10 mouse cellular contexts compared by ENCODE assay signal in genomic region chr2:157338663-157339062, GRCm38 (mm10). TPM values are rescaled to one million over a fixed set of nuclear protein-coding genes. Genes with fewer than 3 reads are reported as not detected.
DNase-seq lines count a peak whose midpoint lies in the region; ATAC-seq and TF ChIP-seq lines count a peak whose summit lies in the region.
"Had no signal": no experiment of that assay in that cellular context is flagged by ENCODE, and none has a peak within 500 bp of the region (broad histone marks: within the 10 kb centered on the region; RNA-seq: fewer than 3 reads in every experiment).

No protein-coding gene starts in this region.

- ATAC-seq in intestine, postnatal 0 days, result 0 out of 2 replicates have a peak, but pooled peaks have one; percentile 35
- ATAC-seq in intestine, embryonic 15.5 days, result no peak
- peak; percentile 62 for ATAC-seq in erythroblast, adult 5-6 weeks (replicated peaks; ENCODE audit: low FRiP score, poor library complexity, severe bottlenecking)
- ATAC-seq in hindbrain, embryonic 14.5 days (ENCODE audit: low FRiP score), result no peak
- 0 out of 2 replicates have a peak, but pooled peaks have one; percentile 56 for ATAC-seq in monocyte, adult 5-6 weeks (replicated peaks; ENCODE audit: insufficient number of reproducible peaks, low FRiP score, low TSS enrichment, poor library complexity, severe bottlenecking)

- TF ChIP-seq CTCF in intestine, postnatal 0 days (IDR thresholded peaks at IDR 0.05; ENCODE audit: low read depth), result peak; percentile 87
- peak; percentile 78 for TF ChIP-seq CTCF in bone marrow, adult 2 months (IDR thresholded peaks at IDR 0.05; ENCODE audit: control insufficient read depth, insufficient read depth, low read length)
- peak; percentile 43; the same call in 1 of the 2 replicates for TF ChIP-seq CTCF in thymus, adult 2 months (IDR thresholded peaks at IDR 0.05; ENCODE audit: borderline replicate concordance, control insufficient read depth, extremely low read depth, insufficient read depth, low read length, poor library complexity)

- H3K36me3 ChIP-seq in intestine, postnatal 0 days (ENCODE audit: control insufficient read depth, insufficient read depth), result no peaks in the 10 kb centered on the region
- H3K36me3 ChIP-seq in intestine, embryonic 15.5 days, result no peaks in the 10 kb centered on the region
- H3K36me3 ChIP-seq in hindbrain, embryonic 14.5 days (replicated peaks; ENCODE audit: control insufficient read depth, insufficient read depth), result no peaks in the 10 kb centered on the region
- no peaks in the 10 kb centered on the region for H3K36me3 ChIP-seq in limb, embryonic 10.5 days
- H3K36me3 ChIP-seq in thymus, adult 2 months (ENCODE audit: control insufficient read depth, insufficient read depth, low read length), result no peaks in the 10 kb centered on the region
- H3K36me3 ChIP-seq: embryonic facial prominence, embryonic 13.5 days; neural tube, embryonic 13.5 days had no signal

- peak; percentile 74 for DNase-seq in hindbrain, embryonic 14.5 days (ENCODE audit: low spot score)
- DNase-seq in limb, embryonic 10.5 days (ENCODE audit: low spot score), result peak; percentile 81
- DNase-seq in thymus, adult 2 months, result peak; percentile 54

- H3K4me1 ChIP-seq in intestine, postnatal 0 days (replicated peaks; ENCODE audit: control insufficient read depth, insufficient read depth, low read length), result no peaks in the 10 kb centered on the region
- peaks cover 9% of the 10 kb centered on the region; the same call in 1 of the 2 replicates for H3K4me1 ChIP-seq in intestine, embryonic 15.5 days (replicated peaks)
- no peaks in the 10 kb centered on the region for H3K4me1 ChIP-seq in bone marrow, adult 2 months (ENCODE audit: control insufficient read depth, insufficient read depth, low read length)
- peaks cover 27% of the 10 kb centered on the region for H3K4me1 ChIP-seq in hindbrain, embryonic 14.5 days (replicated peaks; ENCODE audit: control insufficient read depth, insufficient read depth, low read length)
- peaks cover 29% of the 10 kb centered on the region for H3K4me1 ChIP-seq in limb, embryonic 10.5 days
- H3K4me1 ChIP-seq in thymus, adult 2 months (replicated peaks; ENCODE audit: control insufficient read depth, insufficient read depth, low read length), result no peaks in the 10 kb centered on the region

- H3K4me2 ChIP-seq in intestine, postnatal 0 days (replicated peaks; ENCODE audit: low read depth), result no peak overlapping the region
- H3K4me2 ChIP-seq in intestine, embryonic 15.5 days (replicated peaks), result no peak overlapping the region
- no peak overlapping the region for H3K4me2 ChIP-seq in hindbrain, embryonic 14.5 days (replicated peaks)
- H3K4me2 ChIP-seq: embryonic facial prominence, embryonic 13.5 days; neural tube, embryonic 13.5 days had no signal

- TF ChIP-seq POLR2A in bone marrow, adult 2 months (IDR thresholded peaks at IDR 0.05; ENCODE audit: borderline replicate concordance, control insufficient read depth, low read depth, low read length), result no peak
- no peak for TF ChIP-seq POLR2A in thymus, adult 2 months (IDR thresholded peaks at IDR 0.05; ENCODE audit: control insufficient read depth, extremely low read depth, insufficient read depth, low read length, poor library complexity)

- no peak overlapping the region for H3K27ac ChIP-seq in intestine, postnatal 0 days (ENCODE audit: low read depth, low read length)
- H3K27ac ChIP-seq in intestine, embryonic 15.5 days, result no peak overlapping the region
- H3K27ac ChIP-seq in bone marrow, adult 2 months (ENCODE audit: control insufficient read depth, insufficient read depth, low read depth, low read length, poor library complexity), result no peak overlapping the region
- H3K27ac ChIP-seq in hindbrain, embryonic 14.5 days, result 0 out of 2 replicates have a peak overlapping the region, but pooled peaks have one; percentile 15
- H3K27ac ChIP-seq in limb, embryonic 10.5 days, result no peak overlapping the region
- no peak overlapping the region for H3K27ac ChIP-seq in thymus, adult 2 months (ENCODE audit: control insufficient read depth, insufficient read depth, low read length)
- H3K27ac ChIP-seq: embryonic facial prominence, embryonic 13.5 days had no signal

- 37% methylated on average over 5 of the region's 5 CpGs for WGBS in intestine, postnatal 0 days
- 33% methylated on average over 5 of the region's 5 CpGs for WGBS in intestine, embryonic 15.5 days
- 32% methylated on average over 5 of the region's 5 CpGs for whole genome bisulfite sequencing in bone marrow, adult 2 months
- WGBS in hindbrain, embryonic 14.5 days, result 28% methylated on average over 5 of the region's 5 CpGs
- WGBS in limb, embryonic 10.5 days, result 46% methylated on average over 5 of the region's 5 CpGs
- 35% methylated on average over 5 of the region's 5 CpGs for WGBS in thymus, adult 2 months

- no peak overlapping the region for H3K9ac ChIP-seq in intestine, postnatal 0 days (ENCODE audit: low read depth, low read length)
- H3K9ac ChIP-seq in intestine, embryonic 15.5 days, result no peak overlapping the region
- no peak overlapping the region for H3K9ac ChIP-seq in hindbrain, embryonic 14.5 days
- H3K9ac ChIP-seq: embryonic facial prominence, embryonic 13.5 days; neural tube, embryonic 13.5 days had no signal

- H3K4me3 ChIP-seq in intestine, postnatal 0 days (ENCODE audit: low read depth, low read length), result no peak overlapping the region
- no peak overlapping the region for H3K4me3 ChIP-seq in intestine, embryonic 15.5 days (replicated peaks)
- no peak overlapping the region for H3K4me3 ChIP-seq in bone marrow, adult 2 months (replicated peaks; ENCODE audit: control insufficient read depth, low read depth, low read length)
- H3K4me3 ChIP-seq in hindbrain, embryonic 14.5 days (replicated peaks; ENCODE audit: low read length), result no peak overlapping the region
- no peak overlapping the region for H3K4me3 ChIP-seq in limb, embryonic 10.5 days
- no peak overlapping the region for H3K4me3 ChIP-seq in thymus, adult 2 months (ENCODE audit: control insufficient read depth, insufficient read depth, low read length)
- H3K4me3 ChIP-seq: embryonic facial prominence, embryonic 13.5 days; neural tube, embryonic 13.5 days had no signal

- H3K9me3 ChIP-seq in intestine, postnatal 0 days (ENCODE audit: control insufficient read depth), result no peaks in the 10 kb centered on the region
- no peaks in the 10 kb centered on the region for H3K9me3 ChIP-seq in intestine, embryonic 15.5 days
- H3K9me3 ChIP-seq in hindbrain, embryonic 14.5 days (ENCODE audit: control insufficient read depth, low read length), result no peaks in the 10 kb centered on the region
- no peaks in the 10 kb centered on the region for H3K9me3 ChIP-seq in limb, embryonic 10.5 days (replicated peaks)
- H3K9me3 ChIP-seq: embryonic facial prominence, embryonic 13.5 days; neural tube, embryonic 13.5 days had no signal

- H3K27me3 ChIP-seq in intestine, postnatal 0 days (replicated peaks; ENCODE audit: control insufficient read depth, insufficient read depth, low read length), result no peaks in the 10 kb centered on the region
- no peaks in the 10 kb centered on the region for H3K27me3 ChIP-seq in intestine, embryonic 15.5 days (replicated peaks)
- H3K27me3 ChIP-seq in hindbrain, embryonic 14.5 days (ENCODE audit: control insufficient read depth, insufficient read depth, low read length), result no peaks in the 10 kb centered on the region
- H3K27me3 ChIP-seq in limb, embryonic 10.5 days (ENCODE audit: low read depth, poor library complexity, severe bottlenecking), result 0 out of 2 replicates have a peak, but pooled peaks cover 3% of the 10 kb centered on the region
- no peaks in the 10 kb centered on the region for H3K27me3 ChIP-seq in thymus, adult 2 months (ENCODE audit: control insufficient read depth, insufficient read depth, low read length)
- H3K27me3 ChIP-seq: embryonic facial prominence, embryonic 13.5 days; neural tube, embryonic 13.5 days had no signal

RNA-seq across cellular contexts. Expression of gene Ghrh, which starts 8.6 kb away (rescaled TPM):
- 0.26 and 0.78 TPM in 2 replicates for polyA plus RNA-seq in intestine, postnatal 0 days (2015; fragmentation: Nextera tagmentation; extraction: Ambion mirVana)
- polyA plus RNA-seq in intestine, embryonic 15.5 days (2015; fragmentation: Nextera tagmentation; extraction: Ambion mirVana), result 0.64 and 1.00 TPM in 2 replicates
- polyA plus RNA-seq in bone marrow, adult 2 months (2011; ENCODE audit: insufficient read depth, insufficient read length, low replicate concordance, missing spikeins), result not detected in 2 replicates
- total RNA-seq in erythroblast, adult 5-6 weeks (2015; ENCODE audit: low replicate concordance), result not detected in 2 replicates
- not detected in 2 replicates for total RNA-seq in erythroblast, adult 5-6 weeks (2017; ENCODE audit: low replicate concordance)
- polyA plus RNA-seq in hindbrain, embryonic 14.5 days (2014; fragmentation: Nextera tagmentation; extraction: Ambion mirVana), result 0.58 and 0.94 TPM in 2 replicates
- polyA plus RNA-seq in limb, embryonic 10.5 days (2016; fragmentation: Nextera tagmentation; extraction: Ambion mirVana), result not detected in 2 replicates
- total RNA-seq in monocyte, adult 5-6 weeks (2017), result not detected in 3 replicates
- polyA plus RNA-seq in thymus, adult 2 months (2012; rRNA removed), result 0.34 and 1.4 TPM in 2 replicates

RNA-seq across cellular contexts. Expression of gene Manbal, which starts 28.7 kb away (rescaled TPM):
- 60.9 and 66.5 TPM in 2 replicates for polyA plus RNA-seq in intestine, postnatal 0 days (2015; fragmentation: Nextera tagmentation; extraction: Ambion mirVana)
- polyA plus RNA-seq in intestine, embryonic 15.5 days (2015; fragmentation: Nextera tagmentation; extraction: Ambion mirVana), result 68.4 and 73.7 TPM in 2 replicates
- polyA plus RNA-seq in bone marrow, adult 2 months (2011; ENCODE audit: insufficient read depth, insufficient read length, low replicate concordance, missing spikeins), result 13.3 and 33.1 TPM in 2 replicates
- 7.1 and 11.0 TPM in 2 replicates for total RNA-seq in erythroblast, adult 5-6 weeks (2015; ENCODE audit: low replicate concordance)
- 1.4 and 3.2 TPM in 2 replicates for total RNA-seq in erythroblast, adult 5-6 weeks (2017; ENCODE audit: low replicate concordance)
- 53.3 and 58.1 TPM in 2 replicates for polyA plus RNA-seq in hindbrain, embryonic 14.5 days (2014; fragmentation: Nextera tagmentation; extraction: Ambion mirVana)
- polyA plus RNA-seq in limb, embryonic 10.5 days (2016; fragmentation: Nextera tagmentation; extraction: Ambion mirVana), result 70.0 and 70.9 TPM in 2 replicates
- total RNA-seq in monocyte, adult 5-6 weeks (2017), result 10.4 to 20.2 TPM (median 14.3 TPM) in 3 replicates
- 68.0 and 72.5 TPM in 2 replicates for polyA plus RNA-seq in thymus, adult 2 months (2012; rRNA removed)

RNA-seq across cellular contexts. Expression of gene Mroh8, which starts 59.3 kb away (rescaled TPM):
- 0.09 and 0.21 TPM in 2 replicates for polyA plus RNA-seq in intestine, postnatal 0 days (2015; fragmentation: Nextera tagmentation; extraction: Ambion mirVana)
- 0.55 and 0.62 TPM in 2 replicates for polyA plus RNA-seq in intestine, embryonic 15.5 days (2015; fragmentation: Nextera tagmentation; extraction: Ambion mirVana)
- 3.4 TPM in 1 of 2 replicates, not detected in the other for polyA plus RNA-seq in bone marrow, adult 2 months (2011; ENCODE audit: insufficient read depth, insufficient read length, low replicate concordance, missing spikeins)
- total RNA-seq in erythroblast, adult 5-6 weeks (2015; ENCODE audit: low replicate concordance), result not detected in 2 replicates
- total RNA-seq in erythroblast, adult 5-6 weeks (2017; ENCODE audit: low replicate concordance), result not detected in 2 replicates
- polyA plus RNA-seq in hindbrain, embryonic 14.5 days (2014; fragmentation: Nextera tagmentation; extraction: Ambion mirVana), result 0.09 and 0.41 TPM in 2 replicates
- 0.58 and 0.66 TPM in 2 replicates for polyA plus RNA-seq in limb, embryonic 10.5 days (2016; fragmentation: Nextera tagmentation; extraction: Ambion mirVana)
- total RNA-seq in monocyte, adult 5-6 weeks (2017), result not detected in 3 replicates
- polyA plus RNA-seq in thymus, adult 2 months (2012; rRNA removed), result 1.0 and 1.1 TPM in 2 replicates

RNA-seq across cellular contexts. Expression of gene Rpn2, which starts 59.8 kb away (rescaled TPM):
- 148 and 153 TPM in 2 replicates for polyA plus RNA-seq in intestine, postnatal 0 days (2015; fragmentation: Nextera tagmentation; extraction: Ambion mirVana)
- polyA plus RNA-seq in intestine, embryonic 15.5 days (2015; fragmentation: Nextera tagmentation; extraction: Ambion mirVana), result 331 and 342 TPM in 2 replicates
- 76.1 and 97.0 TPM in 2 replicates for polyA plus RNA-seq in bone marrow, adult 2 months (2011; ENCODE audit: insufficient read depth, insufficient read length, low replicate concordance, missing spikeins)
- total RNA-seq in erythroblast, adult 5-6 weeks (2015; ENCODE audit: low replicate concordance), result 55.4 and 67.8 TPM in 2 replicates
- total RNA-seq in erythroblast, adult 5-6 weeks (2017; ENCODE audit: low replicate concordance), result 51.6 and 53.3 TPM in 2 replicates
- 210 and 221 TPM in 2 replicates for polyA plus RNA-seq in hindbrain, embryonic 14.5 days (2014; fragmentation: Nextera tagmentation; extraction: Ambion mirVana)
- polyA plus RNA-seq in limb, embryonic 10.5 days (2016; fragmentation: Nextera tagmentation; extraction: Ambion mirVana), result 284 and 290 TPM in 2 replicates
- total RNA-seq in monocyte, adult 5-6 weeks (2017), result 116 to 132 TPM (median 127 TPM) in 3 replicates
- polyA plus RNA-seq in thymus, adult 2 months (2012; rRNA removed), result 177 and 187 TPM in 2 replicates

Comparison
In these comparisons a context has a peak if more than half of its experiments do, and no peak if none do; other contexts are left out.
1. ATAC-seq: peak in intestine, postnatal 0 days (single experiment), erythroblast, adult 5-6 weeks (single experiment) and monocyte, adult 5-6 weeks (single experiment); none in intestine, embryonic 15.5 days (single experiment) and hindbrain, embryonic 14.5 days (single experiment).
2. Peak in every context shown above with its lines, with median percentiles within 50 percentile points of each other: CTCF ChIP-seq and DNase-seq.